Mouse (Mus musculus) stomach, postnatal 0 days (tissue): ENCODE measurements around the gene 1700012A03Rik.

Source experiments
- CTCF ChIP-seq: IDR thresholded peaks from 2 replicates; pipeline ENCODE4 v1.5.1; 2016; ENCODE audit warnings: antibody characterized with exemption, low read depth, mild to moderate bottlenecking, moderate library complexity
- EP300 ChIP-seq: optimal IDR thresholded peaks from 2 replicates; pipeline ENCODE3; 2016; ENCODE audit warnings: antibody characterized with exemption

- TF ChIP-seq CTCF (no peak), EP300 (no peak)
These were observed at the start of gene 1700012A03Rik for GRCm38 (mm10) chr6:32049951-32050345.
